Mouse (Mus musculus): ENCODE measurements around the gene Sdk1. TPM values are rescaled to one million over a fixed set of nuclear protein-coding genes. Genes with fewer than 3 reads are reported as not detected.

Gene Sdk1
- polyA plus RNA-seq, 1 experiment from 2014 or later, result 1.2 TPM

DNA sequence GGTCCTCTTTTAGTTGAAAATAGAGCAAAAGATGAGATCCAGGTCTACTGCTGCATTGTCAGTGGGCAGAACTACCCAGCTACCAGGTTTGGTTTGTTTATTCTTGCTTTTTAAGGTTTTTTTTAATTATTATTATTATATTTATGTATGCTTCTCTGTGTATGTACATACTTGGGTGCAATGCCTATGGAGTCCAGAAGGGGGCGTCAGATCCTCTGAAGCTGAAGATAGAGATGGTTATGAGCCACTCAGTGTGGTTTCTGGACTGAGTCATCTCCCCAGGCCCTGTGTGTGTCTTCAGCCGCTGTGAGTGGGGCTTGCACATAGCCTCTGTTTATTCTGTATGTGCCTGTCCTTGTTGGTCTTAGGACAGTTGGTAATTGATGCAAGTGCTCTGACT is 486.7 kb downstream of the Sdk1 start:
- H3K4me3 ChIP-seq (ENCODE audit: low read depth, low read length), result no peak overlapping the region
- H3K9me3 ChIP-seq (ENCODE audit: control insufficient read depth, low read length), result no peaks in the 10 kb centered on the region
- DNase-seq (ENCODE audit: low spot score) (no peak), ATAC-seq (ENCODE audit: insufficient number of reproducible peaks, low FRiP score, low TSS enrichment, low read depth) (no peak)
- no peaks in the 10 kb centered on the region for H3K36me3 ChIP-seq (ENCODE audit: control insufficient read depth, insufficient read depth, low read length)
- H3K27ac ChIP-seq (replicated peaks; ENCODE audit: low read depth, low read length), result no peak overlapping the region
- no peak overlapping the region for H3K4me2 ChIP-seq (ENCODE audit: low read depth, severe bottlenecking)
- H3K4me1 ChIP-seq (ENCODE audit: control insufficient read depth, insufficient read depth, low read length), result no peaks in the 10 kb centered on the region
- H3K9ac ChIP-seq (ENCODE audit: low read length), result no peak overlapping the region
- H3K27me3 ChIP-seq (ENCODE audit: control insufficient read depth, insufficient read depth, low read length), result no peaks in the 10 kb centered on the region
- 55% methylated on average over 2 of the region's 2 CpGs for WGBS

DNA sequence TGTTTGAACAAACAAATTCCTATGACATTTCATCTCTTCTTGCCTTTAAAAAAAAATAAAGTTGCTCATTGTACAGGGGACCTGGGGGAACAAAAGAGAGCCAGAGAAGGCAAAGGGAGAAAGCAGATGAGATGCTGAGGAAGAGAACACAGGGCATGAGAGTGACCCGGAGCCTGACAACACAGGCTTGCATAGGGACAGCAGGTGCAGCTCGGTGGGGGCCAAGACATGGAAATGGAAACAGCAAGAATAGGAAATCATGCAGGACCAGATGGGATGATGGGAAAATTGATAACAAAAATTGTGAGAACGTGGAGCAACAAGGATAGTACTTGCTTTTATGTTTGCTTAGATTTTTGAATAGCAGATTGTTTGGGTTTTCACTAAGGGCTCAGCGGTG is 488.7 kb downstream of the Sdk1 start:
- Histone ChIP-seq H3K4me1 (ENCODE audit: control insufficient read depth, insufficient read depth, low read length) (no peaks in the 10 kb centered on the region), H3K4me2 (ENCODE audit: low read depth, severe bottlenecking) (no peak overlapping the region), H3K9me3 (ENCODE audit: control insufficient read depth, low read length) (no peaks in the 10 kb centered on the region), H3K27ac (replicated peaks; ENCODE audit: low read depth, low read length) (no peak overlapping the region), H3K4me3 (ENCODE audit: low read depth, low read length) (no peak overlapping the region), H3K9ac (ENCODE audit: low read length) (no peak overlapping the region), H3K36me3 (ENCODE audit: control insufficient read depth, insufficient read depth, low read length) (no peaks in the 10 kb centered on the region), H3K27me3 (ENCODE audit: control insufficient read depth, insufficient read depth, low read length) (no peaks in the 10 kb centered on the region)
- DNase-seq (ENCODE audit: low spot score), result no peak
- ATAC-seq (ENCODE audit: insufficient number of reproducible peaks, low FRiP score, low TSS enrichment, low read depth), result no peak
- WGBS, result 84% methylated on average over 4 of the region's 4 CpGs

DNA sequence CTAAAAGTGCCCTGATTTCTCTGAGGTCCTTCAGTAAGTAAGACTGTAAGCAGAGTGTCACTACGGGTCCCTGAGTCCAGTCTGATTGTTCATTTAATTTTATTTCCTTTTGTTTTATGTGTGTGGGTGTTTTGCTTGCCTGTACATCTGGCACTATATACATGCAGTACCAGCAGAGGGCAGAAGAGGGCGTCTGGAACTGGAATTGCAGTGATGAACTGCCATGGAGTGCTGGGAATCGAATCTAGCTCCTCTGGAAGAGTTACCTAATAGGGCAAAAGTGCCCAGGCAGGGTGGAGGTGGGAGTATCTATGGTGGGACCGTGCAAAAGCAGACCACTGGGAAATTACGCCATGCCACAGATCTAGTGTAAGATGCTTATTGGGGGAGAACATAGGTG is 497.4 kb downstream of the Sdk1 start:
- H3K27me3 ChIP-seq (ENCODE audit: control insufficient read depth, insufficient read depth, low read length), result no peaks in the 10 kb centered on the region
- H3K9me3 ChIP-seq (ENCODE audit: control insufficient read depth, low read length), result no peaks in the 10 kb centered on the region
- no peaks in the 10 kb centered on the region for H3K36me3 ChIP-seq (ENCODE audit: control insufficient read depth, insufficient read depth, low read length)
- H3K4me1 ChIP-seq (ENCODE audit: control insufficient read depth, insufficient read depth, low read length), result no peaks in the 10 kb centered on the region
- no peak overlapping the region for H3K9ac ChIP-seq (ENCODE audit: low read length)
- DNase-seq (ENCODE audit: low spot score), result no peak
- H3K4me2 ChIP-seq (ENCODE audit: low read depth, severe bottlenecking), result no peak overlapping the region
- ATAC-seq (ENCODE audit: insufficient number of reproducible peaks, low FRiP score, low TSS enrichment, low read depth), result no peak
- no peak overlapping the region for H3K4me3 ChIP-seq (ENCODE audit: low read depth, low read length)
- 73% methylated on average over 5 of the region's 5 CpGs for WGBS
- H3K27ac ChIP-seq (replicated peaks; ENCODE audit: low read depth, low read length), result no peak overlapping the region

DNA sequence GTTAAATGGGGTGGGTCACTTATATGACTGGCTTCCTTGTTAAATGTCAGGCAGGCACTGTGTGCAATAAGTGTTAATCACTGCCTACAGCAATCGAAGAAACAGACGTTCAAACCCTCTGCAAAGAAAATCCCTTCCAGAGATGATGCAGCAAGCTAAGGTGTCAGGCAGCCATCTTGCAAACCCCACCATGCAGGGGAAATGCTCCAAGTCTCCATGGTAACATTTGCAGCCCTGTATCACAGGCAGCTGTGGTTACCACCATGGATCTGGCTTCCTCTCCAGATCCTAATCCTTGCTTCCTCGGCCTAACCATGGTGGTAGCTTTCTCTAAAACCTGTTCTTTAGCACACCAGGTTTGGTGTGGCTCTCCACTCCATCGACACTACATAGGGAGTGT is 507.5 kb downstream of the Sdk1 start:
- Histone ChIP-seq H3K27ac (replicated peaks; ENCODE audit: low read depth, low read length) (no peak overlapping the region), H3K4me3 (ENCODE audit: low read depth, low read length) (no peak overlapping the region), H3K4me1 (ENCODE audit: control insufficient read depth, insufficient read depth, low read length) (peaks cover 5% of the 10 kb centered on the region; the same call in 1 of the 2 replicates), H3K4me2 (ENCODE audit: low read depth, severe bottlenecking) (no peak overlapping the region), H3K27me3 (ENCODE audit: control insufficient read depth, insufficient read depth, low read length) (no peaks in the 10 kb centered on the region), H3K9ac (ENCODE audit: low read length) (no peak overlapping the region), H3K36me3 (ENCODE audit: control insufficient read depth, insufficient read depth, low read length) (no peaks in the 10 kb centered on the region), H3K9me3 (ENCODE audit: control insufficient read depth, low read length) (no peaks in the 10 kb centered on the region)
- ATAC-seq (ENCODE audit: insufficient number of reproducible peaks, low FRiP score, low TSS enrichment, low read depth), result no peak
- 68% methylated on average over 4 of the region's 4 CpGs for WGBS
- no peak for DNase-seq (ENCODE audit: low spot score)

DNA sequence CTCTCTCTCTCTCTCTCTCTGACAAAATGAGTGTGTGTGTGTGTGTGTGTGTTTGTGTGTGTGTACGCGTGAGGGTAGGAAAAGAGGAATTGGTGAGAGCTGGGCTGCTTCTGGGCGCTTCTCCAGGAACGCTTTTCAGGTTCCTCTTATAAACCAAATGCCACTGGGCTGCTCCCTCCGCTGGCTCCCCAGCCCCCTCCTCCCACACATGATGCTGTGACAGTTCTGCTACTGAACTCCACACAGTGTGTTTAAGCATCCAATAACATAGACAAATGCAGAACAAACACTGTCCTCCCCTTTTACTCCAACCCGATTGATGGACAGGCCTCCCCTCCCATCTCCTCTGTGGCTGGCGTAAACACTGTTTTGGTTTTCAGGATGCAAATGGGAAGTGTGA is 513.0 kb downstream of the Sdk1 start:
- Histone ChIP-seq H3K36me3 (ENCODE audit: control insufficient read depth, insufficient read depth, low read length) (no peaks in the 10 kb centered on the region), H3K9ac (ENCODE audit: low read length) (no peak overlapping the region), H3K27me3 (ENCODE audit: control insufficient read depth, insufficient read depth, low read length) (no peaks in the 10 kb centered on the region), H3K4me3 (ENCODE audit: low read depth, low read length) (no peak overlapping the region), H3K9me3 (ENCODE audit: control insufficient read depth, low read length) (no peaks in the 10 kb centered on the region), H3K4me1 (ENCODE audit: control insufficient read depth, insufficient read depth, low read length) (no peaks in the 10 kb centered on the region), H3K4me2 (ENCODE audit: low read depth, severe bottlenecking) (no peak overlapping the region), H3K27ac (replicated peaks; ENCODE audit: low read depth, low read length) (no peak overlapping the region)
- no peak for DNase-seq (ENCODE audit: low spot score)
- 29% methylated on average over 7 of the region's 7 CpGs for WGBS
- no peak for ATAC-seq (ENCODE audit: insufficient number of reproducible peaks, low FRiP score, low TSS enrichment, low read depth)

DNA sequence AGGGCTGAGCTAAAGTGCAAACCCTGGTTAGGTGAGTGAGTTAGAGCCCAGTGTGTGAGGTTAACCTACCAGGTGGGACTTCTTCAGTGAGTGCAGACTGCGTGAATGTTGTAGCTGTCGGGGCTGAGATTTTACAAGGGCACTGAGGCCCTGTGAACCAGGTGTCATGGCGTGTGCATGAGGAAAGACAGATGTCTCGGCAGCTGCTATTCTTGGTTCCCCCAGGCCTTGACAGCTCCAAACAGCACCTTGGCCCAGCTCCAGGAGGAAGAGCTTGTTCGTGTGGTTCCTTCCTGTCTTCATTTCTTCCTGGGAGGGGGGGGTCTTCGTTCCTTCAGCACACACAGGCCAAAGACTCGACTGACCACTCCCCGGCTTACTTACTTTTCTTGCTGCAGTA is 517.6 kb downstream of the Sdk1 start:
- Histone ChIP-seq H3K27ac (replicated peaks; ENCODE audit: low read depth, low read length) (no peak overlapping the region), H3K4me1 (ENCODE audit: control insufficient read depth, insufficient read depth, low read length) (no peaks in the 10 kb centered on the region), H3K4me3 (ENCODE audit: low read depth, low read length) (no peak overlapping the region), H3K36me3 (ENCODE audit: control insufficient read depth, insufficient read depth, low read length) (no peaks in the 10 kb centered on the region), H3K9ac (ENCODE audit: low read length) (no peak overlapping the region), H3K4me2 (ENCODE audit: low read depth, severe bottlenecking) (no peak overlapping the region), H3K9me3 (ENCODE audit: control insufficient read depth, low read length) (no peaks in the 10 kb centered on the region), H3K27me3 (ENCODE audit: control insufficient read depth, insufficient read depth, low read length) (no peaks in the 10 kb centered on the region)
- WGBS, result 35% methylated on average over 8 of the region's 8 CpGs
- ATAC-seq (ENCODE audit: insufficient number of reproducible peaks, low FRiP score, low TSS enrichment, low read depth), result peak; percentile 50; the same call in 1 of the 2 replicates
- peak; percentile 67 for DNase-seq (ENCODE audit: low spot score)

DNA sequence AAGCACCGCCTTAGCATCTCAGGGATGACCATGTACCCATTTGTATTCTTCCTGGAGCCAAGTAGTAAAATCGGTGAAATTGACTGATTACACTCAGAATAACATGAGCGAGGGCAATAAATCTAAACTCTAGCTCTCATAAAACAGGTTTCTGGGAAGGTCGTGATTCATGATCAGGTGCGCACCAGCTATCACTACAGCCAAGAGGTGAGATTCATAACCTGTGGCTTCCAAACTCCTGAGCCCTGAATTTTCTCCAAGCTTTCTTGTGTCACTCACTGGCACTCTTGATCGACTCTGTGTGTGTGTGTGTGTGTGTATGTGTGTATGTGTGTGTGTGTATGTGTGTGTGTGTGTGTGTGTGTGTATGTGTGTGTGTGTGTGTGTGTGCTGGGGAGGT is 522.8 kb downstream of the Sdk1 start:
- Histone ChIP-seq H3K4me3 (ENCODE audit: low read depth, low read length) (no peak overlapping the region), H3K9me3 (ENCODE audit: control insufficient read depth, low read length) (no peaks in the 10 kb centered on the region), H3K27ac (replicated peaks; ENCODE audit: low read depth, low read length) (no peak overlapping the region), H3K36me3 (ENCODE audit: control insufficient read depth, insufficient read depth, low read length) (no peaks in the 10 kb centered on the region), H3K27me3 (ENCODE audit: control insufficient read depth, insufficient read depth, low read length) (no peaks in the 10 kb centered on the region), H3K4me1 (ENCODE audit: control insufficient read depth, insufficient read depth, low read length) (no peaks in the 10 kb centered on the region), H3K4me2 (ENCODE audit: low read depth, severe bottlenecking) (no peak overlapping the region), H3K9ac (ENCODE audit: low read length) (no peak overlapping the region)
- ATAC-seq (ENCODE audit: insufficient number of reproducible peaks, low FRiP score, low TSS enrichment, low read depth), result no peak
- 86% methylated on average over 6 of the region's 6 CpGs for WGBS
- DNase-seq (ENCODE audit: low spot score), result no peak

DNA sequence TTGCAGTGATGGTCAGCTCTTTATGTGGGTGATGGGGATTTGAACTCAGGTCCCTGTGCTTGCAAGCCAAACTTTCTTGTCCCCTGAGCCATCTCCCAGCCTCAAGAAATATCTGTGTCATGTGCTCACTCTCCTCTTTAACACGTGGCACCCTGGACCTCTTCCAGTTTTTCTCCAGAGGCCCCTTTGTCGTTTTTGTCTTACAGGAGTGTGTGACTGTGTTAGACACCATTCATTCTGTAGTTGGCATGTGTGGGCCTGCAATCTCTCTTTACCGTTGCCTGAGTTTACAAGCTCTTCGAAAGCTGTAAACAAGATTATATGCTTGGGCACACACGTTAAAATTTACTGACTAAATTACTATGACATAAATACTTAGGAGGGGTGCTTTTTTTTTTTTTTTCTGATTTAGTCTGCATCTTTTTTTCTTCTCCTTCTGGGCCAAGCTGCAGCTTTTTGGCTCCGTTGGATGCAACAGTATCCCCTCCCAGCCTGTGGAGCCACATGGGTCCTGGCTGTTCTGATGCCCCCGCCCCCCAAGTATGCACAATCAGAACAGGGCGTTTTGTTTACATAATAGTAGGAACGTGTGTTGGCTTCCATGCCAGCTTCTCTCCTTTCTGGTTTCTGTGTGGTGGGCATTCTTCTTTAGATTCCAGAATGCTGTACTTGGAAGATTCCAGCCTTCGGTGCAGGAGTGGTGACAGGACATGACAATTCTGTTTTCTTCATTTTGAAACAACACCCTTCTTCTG is 527.6 kb downstream of the Sdk1 start:
- DNase-seq (ENCODE audit: low spot score) (no peak), ATAC-seq (ENCODE audit: insufficient number of reproducible peaks, low FRiP score, low TSS enrichment, low read depth) (no peak)
- H3K9me3 ChIP-seq (ENCODE audit: control insufficient read depth, low read length), result no peaks in the 10 kb centered on the region
- no peak overlapping the region for H3K4me2 ChIP-seq (ENCODE audit: low read depth, severe bottlenecking)
- no peak overlapping the region for H3K9ac ChIP-seq (ENCODE audit: low read length)
- H3K4me1 ChIP-seq (ENCODE audit: control insufficient read depth, insufficient read depth, low read length), result no peaks in the 10 kb centered on the region
- WGBS, result 64% methylated on average over 10 of the region's 10 CpGs
- no peak overlapping the region for H3K4me3 ChIP-seq (ENCODE audit: low read depth, low read length)
- no peaks in the 10 kb centered on the region for H3K27me3 ChIP-seq (ENCODE audit: control insufficient read depth, insufficient read depth, low read length)
- H3K36me3 ChIP-seq (ENCODE audit: control insufficient read depth, insufficient read depth, low read length), result no peaks in the 10 kb centered on the region
- no peak overlapping the region for H3K27ac ChIP-seq (replicated peaks; ENCODE audit: low read depth, low read length)

DNA sequence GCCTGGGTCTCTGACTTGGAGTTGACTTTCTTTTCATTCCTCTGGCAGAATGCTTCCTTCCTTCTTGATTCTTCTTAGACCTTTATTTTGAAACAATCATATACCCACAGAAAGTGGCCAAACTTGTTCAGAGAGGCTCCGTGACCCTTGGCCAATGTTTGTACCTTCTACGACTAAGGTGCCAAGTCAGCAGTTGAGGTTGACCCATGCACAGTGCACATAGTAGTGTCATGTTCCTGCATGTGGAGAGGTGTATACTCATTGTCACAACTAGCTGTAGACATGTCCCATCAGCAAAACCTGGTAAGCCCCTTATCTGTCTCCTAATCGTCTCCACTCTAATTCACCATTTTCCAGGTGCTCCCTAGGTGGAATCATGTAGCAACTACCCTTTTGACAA is 530.2 kb downstream of the Sdk1 start:
- Histone ChIP-seq H3K4me3 (ENCODE audit: low read depth, low read length) (no peak overlapping the region), H3K4me1 (ENCODE audit: control insufficient read depth, insufficient read depth, low read length) (no peaks in the 10 kb centered on the region), H3K27ac (replicated peaks; ENCODE audit: low read depth, low read length) (no peak overlapping the region), H3K4me2 (ENCODE audit: low read depth, severe bottlenecking) (no peak overlapping the region), H3K9ac (ENCODE audit: low read length) (no peak overlapping the region), H3K27me3 (ENCODE audit: control insufficient read depth, insufficient read depth, low read length) (no peaks in the 10 kb centered on the region), H3K9me3 (ENCODE audit: control insufficient read depth, low read length) (no peaks in the 10 kb centered on the region), H3K36me3 (ENCODE audit: control insufficient read depth, insufficient read depth, low read length) (no peaks in the 10 kb centered on the region)
- ATAC-seq (ENCODE audit: insufficient number of reproducible peaks, low FRiP score, low TSS enrichment, low read depth), result no peak
- no peak for DNase-seq (ENCODE audit: low spot score)
- WGBS, result 85% methylated on average over 3 of the region's 3 CpGs

All from limb, embryonic 11.5 days (tissue).